Mouse (Mus musculus): Measurements from ENCODE around the gene Brd2. TPM values are rescaled to one million over a fixed set of nuclear protein-coding genes. Genes with fewer than 3 reads are reported as not detected.

Gene Brd2
- total and polyA plus RNA-seq, 3 experiments: 99.5 to 252 (median 189) TPM

DNA sequence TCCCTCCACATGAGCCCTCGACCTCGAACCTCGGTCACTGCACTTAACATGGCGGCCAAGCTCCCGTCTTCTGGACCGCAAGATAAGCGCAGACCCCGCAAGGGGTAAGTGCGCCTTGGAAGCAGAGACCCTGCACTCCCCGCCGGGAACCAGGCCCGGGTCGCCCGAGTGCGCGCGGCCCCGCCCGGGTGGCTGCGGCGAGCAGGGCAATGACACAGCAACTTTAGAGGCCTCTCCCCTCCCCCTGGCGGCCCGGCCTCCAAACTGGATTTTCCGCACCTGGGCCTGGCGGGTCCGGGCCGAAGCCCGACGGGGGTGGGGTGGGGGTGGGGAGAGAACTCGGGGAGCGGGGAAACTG lies 1.6 kb downstream of the Brd2 start (continued):
- TF ChIP-seq BHLHE40 (IDR thresholded peaks at IDR 0.05; ENCODE audit: borderline replicate concordance, low read depth, low read length) (no peak), ZC3H11A (IDR thresholded peaks at IDR 0.05; ENCODE audit: low read depth, low read length) (no peak), GATA1 (IDR thresholded peaks at IDR 0.05; ENCODE audit: low read depth, low read length) (no peak), GABPA (IDR thresholded peaks at IDR 0.05; ENCODE audit: low read depth, low read length) (peak; percentile 90), ZNF384 (IDR thresholded peaks at IDR 0.05; ENCODE audit: low read depth, low read length) (no peak), SMC3 (IDR thresholded peaks at IDR 0.05; ENCODE audit: low read depth, low read length) (peak; percentile 6; the same call in 1 of the 2 replicates), CHD2 (IDR thresholded peaks at IDR 0.05; ENCODE audit: low read length) (no peak; the same call in 1 of the 2 replicates), POLR2AphosphoS5 (IDR thresholded peaks at IDR 0.05; ENCODE audit: borderline replicate concordance, low read depth, low read length) (no peak), USF2 (IDR thresholded peaks at IDR 0.05; ENCODE audit: borderline replicate concordance in 1 of 2, insufficient read depth in 1 of 2, low read depth in 1 of 2, low read length in 2 of 2) (no peak), TBP (IDR thresholded peaks at IDR 0.05; ENCODE audit: low read depth, low read length) (no peak)

GRCm38 (mm10) chr17:34120180-34120723 lies 2.2 kb downstream of the Brd2 start:
- peaks cover 19% of the 10 kb centered on the region in 2 experiments for H3K36me3 ChIP-seq (ENCODE audit: control insufficient read depth in 1 of 2, insufficient read depth in 2 of 2, low read length in 2 of 2)

More at GRCm38 (mm10) chr17:34120180-34120723, 2.2 kb downstream of the Brd2 start:
- peaks cover 81% of the 10 kb centered on the region for H3K79me2 ChIP-seq (ENCODE audit: control insufficient read depth, insufficient read depth, low read length, poor library complexity)
- H3K27ac ChIP-seq (ENCODE audit: control insufficient read depth, low read depth, low read length): peak overlapping the region; percentile 99
- DNase-seq (ENCODE audit: low read depth, low spot score): peak; percentile 82
- H3K4me3 ChIP-seq (ENCODE audit: control insufficient read depth in 1 of 2, insufficient read depth in 1 of 2, low read depth in 2 of 2, low read length in 2 of 2): peak overlapping the region; percentile 81 to 98
- no peaks in the 10 kb centered on the region for H3K9me3 ChIP-seq (replicated peaks; ENCODE audit: insufficient read depth, low read length)
- H3K9ac ChIP-seq (ENCODE audit: control insufficient read depth, low read depth, low read length, poor library complexity, severe bottlenecking): peak overlapping the region; percentile 98
- peaks cover 0 to 11% of the 10 kb centered on the region in 2 experiments; a peak in 2 of 4 replicates for H3K4me1 ChIP-seq (ENCODE audit: control insufficient read depth in 1 of 2, insufficient read depth in 2 of 2, low read length in 2 of 2)
- no peaks in the 10 kb centered on the region for H3K27me3 ChIP-seq (ENCODE audit: control insufficient read depth in 1 of 2, insufficient read depth in 2 of 2, low read length in 2 of 2)
- TF ChIP-seq UBTF (IDR thresholded peaks at IDR 0.05; ENCODE audit: borderline replicate concordance, insufficient read depth, low read depth, low read length) (0 out of 2 replicates have a peak, but pooled peaks have one; percentile 32), POLR2A (IDR thresholded peaks at IDR 0.05; ENCODE audit: control insufficient read depth in 1 of 2, insufficient read depth in 1 of 2, low read depth in 1 of 2, low read length in 2 of 2, poor library complexity in 1 of 2) (peak; percentile 14 to 72; a peak in 3 of 4 replicates), HCFC1 (IDR thresholded peaks at IDR 0.05; ENCODE audit: low read depth, low read length) (peak; percentile 19; the same call in 1 of the 2 replicates), MEF2A (IDR thresholded peaks at IDR 0.05; ENCODE audit: extremely low read depth, insufficient replicate concordance, low read depth, low read length, poor library complexity, severe bottlenecking) (no peak), CHD2 (IDR thresholded peaks at IDR 0.05; ENCODE audit: low read length) (peak; percentile 39), NELFE (IDR thresholded peaks at IDR 0.05; ENCODE audit: low read depth, low read length) (peak; percentile 58), MXI1 (IDR thresholded peaks at IDR 0.05; ENCODE audit: low read depth, low read length) (peak; percentile 5; the same call in 1 of the 2 replicates), TCF12 (IDR thresholded peaks at IDR 0.05; ENCODE audit: low read depth, low read length) (peak; percentile 26; the same call in 1 of the 2 replicates), ELF1 (IDR thresholded peaks at IDR 0.05; ENCODE audit: low read depth, low read length) (no peak), SIN3A (IDR thresholded peaks at IDR 0.05; ENCODE audit: low read length) (0 out of 2 replicates have a peak, but pooled peaks have one; percentile 36), MAZ (IDR thresholded peaks at IDR 0.05; ENCODE audit: low read depth, low read length) (peak; percentile 89; the same call in 1 of the 2 replicates), ZNF384 (IDR thresholded peaks at IDR 0.05; ENCODE audit: low read depth, low read length) (no peak)
